In genomic region chr7:4865579-4866493, GRCm38 (mm10) we compare ENCODE assay signal across 8 mouse cellular contexts. TPM values are rescaled to one million over a fixed set of nuclear protein-coding genes. Genes with fewer than 3 reads are reported as not detected.
DNase-seq lines count a peak whose midpoint lies in the region; ATAC-seq and TF ChIP-seq lines count a peak whose summit lies in the region.

No protein-coding gene starts in this region.

- peak overlapping the region; percentile 76 for H3K9ac ChIP-seq in ES-E14 (ENCODE audit: insufficient read depth, low read depth, low read length, poor library complexity, severe bottlenecking)
- peak overlapping the region; percentile 66 for H3K9ac ChIP-seq in forebrain, embryonic 15.5 days (replicated peaks)

- peak; percentile 100 for ATAC-seq in forebrain, embryonic 15.5 days (replicated peaks)
- ATAC-seq in neutrophil, adult 5-6 weeks (ENCODE audit: extremely low read depth, insufficient number of reproducible peaks, low FRiP score, poor library complexity, severe bottlenecking), result peak; percentile 99

- no peaks in the 10 kb centered on the region for H3K27me3 ChIP-seq in forebrain, embryonic 15.5 days

- peak overlapping the region; percentile 68 for H3K4me2 ChIP-seq in forebrain, embryonic 15.5 days (replicated peaks)

- peak overlapping the region; percentile 66 to 91 for H3K4me3 ChIP-seq in ES-E14 (ENCODE audit: insufficient read depth in 1 of 2, low read depth in 1 of 2, low read length in 2 of 2, poor library complexity in 1 of 2, severe bottlenecking in 1 of 2)
- peak overlapping the region; percentile 59 for H3K4me3 ChIP-seq in forebrain, embryonic 15.5 days
- peak overlapping the region; percentile 76 for H3K4me3 ChIP-seq in lung, adult 2 months (replicated peaks; ENCODE audit: extremely low read depth, low read depth, low read length)

- H3K9me3 ChIP-seq in ES-E14 (ENCODE audit: control insufficient read depth, insufficient read depth, low read depth, low read length), result no peaks in the 10 kb centered on the region
- H3K9me3 ChIP-seq in forebrain, embryonic 15.5 days, result no peaks in the 10 kb centered on the region; the same call in 1 of the 2 replicates

- in situ Hi-C loops in ES-E14 (cut with MboI; ENCODE audit: low sequenced_read_pairs in 2 of 2, unreplicated experiment in 2 of 2), result no loop called here

- intact Hi-C loops in heart, postnatal 25 days (cut with DNase I), result loop anchor here (5.0 kb wide), 3 partner anchors 54 to 186 kb away; partner anchors contain the start of genes Kmt5c, Ube2s and Zfp580

- H3K36me3 ChIP-seq in ES-E14 (ENCODE audit: control insufficient read depth, insufficient read depth, low read length, poor library complexity, severe bottlenecking), result no peaks in the 10 kb centered on the region
- H3K36me3 ChIP-seq in forebrain, embryonic 15.5 days, result no peaks in the 10 kb centered on the region

- WGBS in forebrain, embryonic 15.5 days, result 3% methylated on average over 40 of the region's 40 CpGs
- 3% methylated on average over 40 of the region's 40 CpGs for WGBS in lung, adult 2 months

- H3K4me1 ChIP-seq in ES-E14 (ENCODE audit: control insufficient read depth in 2 of 2, insufficient read depth in 2 of 2, low read length in 2 of 2, poor library complexity in 1 of 2), result peaks cover 6 to 7% of the 10 kb centered on the region in 2 experiments; a peak in 3 of 4 replicates
- H3K4me1 ChIP-seq in forebrain, embryonic 15.5 days, result peaks cover 15% of the 10 kb centered on the region
- H3K4me1 ChIP-seq in lung, adult 2 months (ENCODE audit: control insufficient read depth, insufficient read depth, low read length), result peaks cover 3% of the 10 kb centered on the region

- peak; percentile 96 for TF ChIP-seq POLR2A in lung, adult 2 months (IDR thresholded peaks at IDR 0.05; ENCODE audit: borderline replicate concordance, extremely low read depth, low read depth, low read length)

- H3K27ac ChIP-seq in ES-E14 (ENCODE audit: insufficient read depth, low read depth, low read length, poor library complexity, severe bottlenecking), result peak overlapping the region; percentile 65
- peak overlapping the region; percentile 69 for H3K27ac ChIP-seq in forebrain, embryonic 15.5 days (replicated peaks)

- TF ChIP-seq CTCF in lung, adult 2 months (IDR thresholded peaks at IDR 0.05; ENCODE audit: insufficient read depth, low read length), result no peak

- DNase-seq in ES-E14 (ENCODE audit: low read depth, low spot score), result peak; percentile 98
- peak; percentile 98 for DNase-seq in cerebellum, adult 11-12 months
- DNase-seq in heart, postnatal 25 days (ENCODE audit: low spot score), result peak; percentile 98
- DNase-seq in layer of hippocampus, adult 18-20 months (ENCODE audit: low spot score in 2 of 2), result peak; percentile 96 to 98
- peak; percentile 98 for DNase-seq in lung, adult 2 months
- DNase-seq in thymus, adult 18-20 months, result peak; percentile 91 to 96

TF ChIP-seq in ES-E14, 5 proteins besides CTCF, POLR2A, EP300 and RAD21:
- no peak for TF ChIP-seq ZNF384 (IDR thresholded peaks at IDR 0.05; ENCODE audit: low read depth, low read length)
- peak; percentile 96 for TF ChIP-seq CHD2 (IDR thresholded peaks at IDR 0.05; ENCODE audit: low read depth, low read length)
TF ChIP-seq in ES-E14: peak in this region for 1.

RNA-seq across cellular contexts. Expression of gene Isoc2b, which starts 4.2 kb away (rescaled TPM):
- total RNA-seq in ES-E14 (2012; rRNA removed), result 3.5 and 3.7 TPM in 2 replicates
- polyA plus RNA-seq in forebrain, embryonic 15.5 days (2015; fragmentation: Nextera tagmentation; extraction: Ambion mirVana), result 3.7 and 4.8 TPM in 2 replicates
- 1 to 10 TPM; 3.5 to 5.3 TPM for total RNA-seq in heart, postnatal 25 days (2021)
- total RNA-seq in layer of hippocampus, adult 18-20 months (2021), result 1 to 10 TPM; 4.4 to 6.3 TPM
- 14.1 and 22.3 TPM in 2 replicates for polyA plus RNA-seq in lung, adult 2 months (2012; rRNA removed)
- total RNA-seq in neutrophil, adult 5-6 weeks (2017), result 11.3 and 12.2 TPM in 2 replicates

RNA-seq across cellular contexts. Expression of gene Isoc2a, which starts 11.1 kb away (rescaled TPM):
- total RNA-seq in ES-E14 (2012; rRNA removed), result 13.0 and 16.1 TPM in 2 replicates
- 0.65 and 0.76 TPM in 2 replicates for polyA plus RNA-seq in forebrain, embryonic 15.5 days (2015; fragmentation: Nextera tagmentation; extraction: Ambion mirVana)
- total RNA-seq in heart, postnatal 25 days (2021), result 10 to 100 TPM; 40.5 to 44.4 TPM
- total RNA-seq in layer of hippocampus, adult 18-20 months (2021), result 10 to 100 TPM; 14.9 to 15.9 TPM
- 13.4 and 15.0 TPM in 2 replicates for polyA plus RNA-seq in lung, adult 2 months (2012; rRNA removed)
- total RNA-seq in neutrophil, adult 5-6 weeks (2017), result 4.0 and 4.2 TPM in 2 replicates

RNA-seq across cellular contexts. Expression of gene Shisa7, which starts 21.3 kb away (rescaled TPM):
- 6.9 and 8.4 TPM in 2 replicates for total RNA-seq in ES-E14 (2012; rRNA removed)
- 8.8 and 10.7 TPM in 2 replicates for polyA plus RNA-seq in forebrain, embryonic 15.5 days (2015; fragmentation: Nextera tagmentation; extraction: Ambion mirVana)
- under 1 TPM in 1 of 2 experiments, not detected in 1; 0.08 TPM for total RNA-seq in heart, postnatal 25 days (2021)
- 100 to 1,000 TPM; 150 to 162 TPM for total RNA-seq in layer of hippocampus, adult 18-20 months (2021)
- polyA plus RNA-seq in lung, adult 2 months (2012; rRNA removed), result 2.5 and 3.4 TPM in 2 replicates
- total RNA-seq in neutrophil, adult 5-6 weeks (2017), result not detected in 2 replicates

RNA-seq across cellular contexts. Expression of gene Gm36210, which starts 40.5 kb away (rescaled TPM):
- 1.6 and 2.2 TPM in 2 replicates for total RNA-seq in ES-E14 (2012; rRNA removed)
- polyA plus RNA-seq in forebrain, embryonic 15.5 days (2015; fragmentation: Nextera tagmentation; extraction: Ambion mirVana), result 0.31 and 0.33 TPM in 2 replicates
- total RNA-seq in heart, postnatal 25 days (2021), result not detected
- total RNA-seq in layer of hippocampus, adult 18-20 months (2021), result under 1 TPM in 1 of 2 experiments, not detected in 1; 0.25 TPM
- 0.15 and 0.20 TPM in 2 replicates for polyA plus RNA-seq in lung, adult 2 months (2012; rRNA removed)
- total RNA-seq in neutrophil, adult 5-6 weeks (2017), result not detected in 2 replicates

RNA-seq across cellular contexts. Expression of gene Zfp628, which starts 49.2 kb away (rescaled TPM):
- total RNA-seq in ES-E14 (2012; rRNA removed), result 4.0 and 4.3 TPM in 2 replicates
- polyA plus RNA-seq in forebrain, embryonic 15.5 days (2015; fragmentation: Nextera tagmentation; extraction: Ambion mirVana), result 4.0 and 4.2 TPM in 2 replicates
- 1 to 10 TPM; 7.9 to 8.1 TPM for total RNA-seq in heart, postnatal 25 days (2021)
- 10 to 100 TPM; 13.9 to 15.1 TPM for total RNA-seq in layer of hippocampus, adult 18-20 months (2021)
- polyA plus RNA-seq in lung, adult 2 months (2012; rRNA removed), result 20.6 and 24.7 TPM in 2 replicates
- 6.0 and 7.2 TPM in 2 replicates for total RNA-seq in neutrophil, adult 5-6 weeks (2017)

Comparison
In these comparisons a context has a peak if more than half of its experiments do, and no peak if none do; other contexts are left out.
1. Peak in every context shown above with its lines: DNase-seq, ATAC-seq, H3K4me3 ChIP-seq and H3K27ac ChIP-seq.
2. RNA of gene Shisa7, which starts 21.3 kb away (total RNA-seq): 150 to 162 TPM in layer of hippocampus, adult 18-20 months; 6.9 to 8.4 TPM in ES-E14, 0.08 TPM in heart, postnatal 25 days and not detected in neutrophil, adult 5-6 weeks; every median in the first group is over 10 times any median in the second.